Mouse (Mus musculus) intestine, postnatal 0 days (tissue): Measurements from ENCODE around the gene Tm4sf1. TPM values are rescaled to one million over a fixed set of nuclear protein-coding genes. Genes with fewer than 3 reads are reported as not detected.

Experiments
- ATAC-seq: fragments of 200-750 bp; cut with Nextera tagmentation; 2 replicates; pipeline ENCODE4 v1.8.0; 2017; ENCODE audit warnings: mild to moderate bottlenecking, moderate TSS enrichment, moderate library complexity
- H3K27ac ChIP-seq: fragments of 300-500 bp; sonication (generic); 2 replicates; pipeline ENCODE4 v1.5.1; 2014; ENCODE audit warnings: mild to moderate bottlenecking, low read depth, low read length, moderate library complexity
- H3K27me3 ChIP-seq: fragments of 300-500 bp; sonication (generic); replicated peaks from 2 replicates; pipeline ENCODE4 v1.6.1; 2014; ENCODE audit warnings: low read length, mixed read lengths; ENCODE audit not compliant: control insufficient read depth, insufficient read depth
- H3K36me3 ChIP-seq: fragments of 300-500 bp; sonication (generic); 2 replicates; pipeline ENCODE4 v1.6.1; 2014; ENCODE audit warnings: mild to moderate bottlenecking, moderate library complexity; ENCODE audit not compliant: control insufficient read depth, insufficient read depth
- H3K4me1 ChIP-seq: fragments of 300-500 bp; sonication (generic); replicated peaks from 2 replicates; pipeline ENCODE4 v1.6.1; 2014; ENCODE audit warnings: antibody characterized with exemption, low read length, mixed read lengths; ENCODE audit not compliant: control insufficient read depth, insufficient read depth
- H3K4me2 ChIP-seq: fragments of 300-500 bp; sonication (generic); replicated peaks from 2 replicates; pipeline ENCODE4 v1.6.1; 2014; ENCODE audit warnings: low read depth, mild to moderate bottlenecking, moderate library complexity
- H3K4me3 ChIP-seq: fragments of 300-500 bp; sonication (generic); 2 replicates; pipeline ENCODE4 v1.5.1; 2014; ENCODE audit warnings: low read depth, low read length
- H3K9ac ChIP-seq: fragments of 300-500 bp; sonication (generic); 2 replicates; pipeline ENCODE4 v1.6.1; 2014; ENCODE audit warnings: mild to moderate bottlenecking, low read depth, low read length
- H3K9me3 ChIP-seq: fragments of 300-500 bp; sonication (generic); 2 replicates; pipeline ENCODE4 v1.6.1; 2016; ENCODE audit warnings: mixed run types; ENCODE audit not compliant: control insufficient read depth
- CTCF ChIP-seq: sonication (generic); IDR thresholded peaks from 2 replicates; pipeline ENCODE4 v1.5.1; 2016; ENCODE audit warnings: low read depth, mild to moderate bottlenecking, control low read depth, antibody characterized with exemption, moderate library complexity
- WGBS: fragments of 180-500 bp; shearing (Covaris S2); extraction: QIAGEN DNeasy Blood & Tissue Kit; methylation state at CpG from one replicate; pipeline ENCODE4 v1.1.7; 2014; 5-methylcytosine and 5-hydroxymethylcytosine counted together
- polyA plus RNA-seq: library from polyadenylated mRNA; unstranded; fragments of >200 nt; fragmentation: Nextera tagmentation; extraction: Ambion mirVana; gene quantifications from 2 replicates; pipeline ENCODE4 v1.2.1, GENCODE M21; 2015

Tm4sf1 gene
- 94.5 and 101 TPM in 2 replicates for polyA plus RNA-seq

DNA sequence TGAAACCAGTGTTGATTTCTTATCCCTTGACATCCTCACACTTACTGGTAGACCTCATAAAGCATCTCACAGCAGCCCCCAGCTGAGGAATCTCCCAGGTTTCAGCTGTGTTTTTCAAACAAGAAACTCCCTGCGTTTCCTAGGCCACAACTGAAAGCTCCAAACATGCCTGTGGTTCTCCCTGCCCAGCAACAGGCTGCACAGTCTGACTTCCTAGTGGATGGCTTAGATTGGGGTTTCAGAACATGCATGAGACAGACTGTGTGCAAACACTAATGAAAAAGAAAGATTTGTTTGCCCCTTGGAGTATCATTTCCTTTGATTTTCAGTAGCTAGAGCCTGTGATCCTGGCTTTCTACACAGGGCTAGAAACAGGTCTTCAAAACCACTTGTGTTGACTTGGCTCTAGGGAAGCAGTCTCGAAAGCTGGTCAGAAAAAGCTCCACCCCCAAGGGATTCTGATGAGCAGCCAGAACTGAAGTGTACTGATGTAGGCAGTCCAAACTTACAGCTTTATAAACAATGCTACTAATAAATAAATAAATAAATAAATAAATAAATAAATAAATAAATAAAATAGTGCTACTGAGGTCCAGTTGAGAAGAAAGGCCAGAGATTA, at the start of gene Tm4sf1:
TSS of gene Tm4sf1 (minus strand) at position 68 of the 619 bp plus-strand sequence.
- no peak within 1 kb of the TSS for H3K9ac ChIP-seq
- no peaks in the 10 kb centered on the region for H3K27me3 ChIP-seq
- H3K27ac ChIP-seq = no peak within 1 kb of the TSS
- ATAC-seq = no peak
- H3K36me3 ChIP-seq = no peaks in the 10 kb centered on the region
- WGBS = 71% methylated on average over 2 of the region's 2 CpGs
- H3K9me3 ChIP-seq = no peaks in the 10 kb centered on the region
- H3K4me2 ChIP-seq = no peak within 1 kb of the TSS
- TF ChIP-seq CTCF = no peak
- H3K4me3 ChIP-seq = no peak within 1 kb of the TSS
- no peaks in the 10 kb centered on the region for H3K4me1 ChIP-seq

DNA sequence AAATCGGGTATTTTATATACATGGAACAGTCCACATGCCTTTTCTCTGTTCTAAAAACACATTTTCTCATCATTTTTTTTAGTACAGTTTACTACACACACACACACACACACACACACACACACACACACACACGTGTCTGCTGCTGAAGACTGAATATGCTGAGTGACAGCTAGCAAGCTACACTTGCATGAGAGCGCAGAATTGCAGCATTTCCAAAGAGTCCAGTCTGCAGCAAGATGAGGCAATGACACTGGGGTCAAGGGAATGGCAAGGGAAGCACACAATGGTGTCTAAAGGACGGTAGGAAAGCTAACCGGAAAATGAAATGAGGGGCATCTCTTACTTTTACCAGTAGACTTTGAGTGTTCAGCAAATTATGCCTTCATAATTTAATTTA, 43.0 kb upstream of the Tm4sf1 start:
- ATAC-seq = 0 out of 2 replicates have a peak, but pooled peaks have one; percentile 26
- H3K9ac ChIP-seq = no peak overlapping the region
- H3K27me3 ChIP-seq = no peaks in the 10 kb centered on the region
- no peaks in the 10 kb centered on the region for H3K9me3 ChIP-seq
- no peak for TF ChIP-seq CTCF
- no peak overlapping the region for H3K27ac ChIP-seq
- WGBS = 50% methylated on average over 5 of the region's 5 CpGs
- no peak overlapping the region for H3K4me3 ChIP-seq
- H3K36me3 ChIP-seq = no peaks in the 10 kb centered on the region
- no peak overlapping the region for H3K4me2 ChIP-seq
- no peaks in the 10 kb centered on the region for H3K4me1 ChIP-seq

DNA sequence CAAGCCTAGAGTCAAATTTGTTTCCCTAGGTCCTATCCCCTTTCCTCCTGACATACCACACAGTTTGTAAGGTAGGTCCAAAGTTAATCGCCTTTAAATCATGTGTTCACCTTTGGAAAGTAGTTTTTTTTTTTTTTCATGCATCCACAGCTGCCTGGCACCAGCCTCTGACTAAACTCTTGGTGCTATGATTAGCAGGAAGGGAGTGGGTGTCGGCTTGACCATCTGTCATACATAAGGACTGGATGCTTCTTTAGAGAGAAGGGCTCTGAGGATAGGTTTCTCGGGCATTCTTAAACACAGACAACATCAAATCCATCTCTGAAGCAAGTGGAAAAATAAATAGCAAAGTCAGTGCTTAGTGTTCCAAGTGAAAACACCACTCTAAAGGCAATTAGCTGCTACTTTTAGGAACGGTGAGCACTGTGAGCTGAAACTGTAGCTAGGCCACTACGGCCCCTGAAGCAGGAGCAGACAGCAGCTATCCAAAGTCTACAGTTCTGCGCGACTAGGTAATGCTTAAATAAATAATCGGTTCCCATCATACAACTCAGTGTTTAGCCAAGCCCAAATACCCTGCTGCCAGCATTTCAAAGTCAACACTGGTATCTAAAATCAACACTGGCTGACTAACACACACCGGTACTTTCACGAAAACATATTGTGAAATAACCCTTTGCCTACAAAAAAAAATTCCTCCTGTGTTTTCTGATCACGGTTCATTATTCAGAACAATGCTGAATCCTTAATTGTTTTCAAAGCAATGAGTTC, 42.2 kb upstream of the Tm4sf1 start:
- H3K36me3 ChIP-seq = no peaks in the 10 kb centered on the region
- no peaks in the 10 kb centered on the region for H3K27me3 ChIP-seq
- whole genome bisulfite sequencing = 23% methylated on average over 11 of the region's 11 CpGs
- no peak overlapping the region for H3K27ac ChIP-seq
- H3K4me2 ChIP-seq = no peak overlapping the region
- no peak overlapping the region for H3K4me3 ChIP-seq
- ATAC-seq = peak; percentile 88
- H3K9ac ChIP-seq = no peak overlapping the region
- no peaks in the 10 kb centered on the region for H3K4me1 ChIP-seq
- no peaks in the 10 kb centered on the region for H3K9me3 ChIP-seq
- TF ChIP-seq CTCF = no peak

DNA sequence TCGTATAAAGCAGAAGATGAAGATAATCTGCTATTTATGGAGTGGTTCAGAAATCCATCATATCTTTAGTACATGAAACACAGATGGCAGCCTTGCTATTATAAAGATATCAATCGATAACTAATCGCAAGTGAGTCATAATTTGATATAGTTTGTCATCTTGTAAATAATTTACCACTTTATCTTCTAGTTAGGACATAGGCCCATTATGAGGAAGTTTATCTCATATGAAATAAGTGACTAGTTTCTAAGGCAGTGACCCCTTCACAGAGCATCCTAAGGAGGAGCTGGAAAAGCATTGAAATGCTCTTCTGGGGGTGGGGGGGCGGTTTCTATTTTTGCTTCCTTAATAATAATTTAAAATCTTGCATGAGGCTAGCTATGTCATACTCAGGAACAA, 41.2 kb upstream of the Tm4sf1 start:
- no peaks in the 10 kb centered on the region for H3K36me3 ChIP-seq
- 51% methylated on average over 4 of the region's 4 CpGs for WGBS
- no peak overlapping the region for H3K4me2 ChIP-seq
- no peak overlapping the region for H3K9ac ChIP-seq
- H3K4me1 ChIP-seq = no peaks in the 10 kb centered on the region
- no peak overlapping the region for H3K4me3 ChIP-seq
- ATAC-seq = no peak
- H3K27ac ChIP-seq = no peak overlapping the region
- H3K9me3 ChIP-seq = no peaks in the 10 kb centered on the region
- no peak for TF ChIP-seq CTCF
- H3K27me3 ChIP-seq = no peaks in the 10 kb centered on the region

DNA sequence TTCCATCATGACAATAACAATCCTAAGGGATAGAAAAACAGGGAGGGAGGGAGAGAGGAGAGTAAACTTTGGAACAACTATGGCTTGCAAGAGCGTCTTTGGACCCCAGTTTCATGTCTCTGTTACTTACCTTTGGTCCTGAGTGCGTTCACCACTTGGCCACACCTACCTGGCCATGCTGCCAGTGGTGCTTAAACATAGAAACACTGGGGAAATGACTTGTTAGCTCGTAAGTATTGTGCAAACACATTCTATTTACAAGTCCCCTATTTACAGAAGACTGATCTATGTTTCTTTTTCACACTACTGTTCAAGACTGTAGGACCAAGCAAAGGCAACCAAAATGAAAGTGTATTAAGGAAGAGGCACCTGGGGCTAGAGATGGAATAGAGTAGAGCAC, 39.5 kb upstream of the Tm4sf1 start:
- Histone ChIP-seq H3K4me3 (no peak overlapping the region), H3K9me3 (no peaks in the 10 kb centered on the region), H3K36me3 (no peaks in the 10 kb centered on the region), H3K27me3 (no peaks in the 10 kb centered on the region), H3K27ac (no peak overlapping the region), H3K4me2 (no peak overlapping the region), H3K4me1 (no peaks in the 10 kb centered on the region), H3K9ac (no peak overlapping the region)
- no peak for TF ChIP-seq CTCF
- 53% methylated on average over 3 of the region's 3 CpGs for WGBS
- no peak for ATAC-seq

DNA sequence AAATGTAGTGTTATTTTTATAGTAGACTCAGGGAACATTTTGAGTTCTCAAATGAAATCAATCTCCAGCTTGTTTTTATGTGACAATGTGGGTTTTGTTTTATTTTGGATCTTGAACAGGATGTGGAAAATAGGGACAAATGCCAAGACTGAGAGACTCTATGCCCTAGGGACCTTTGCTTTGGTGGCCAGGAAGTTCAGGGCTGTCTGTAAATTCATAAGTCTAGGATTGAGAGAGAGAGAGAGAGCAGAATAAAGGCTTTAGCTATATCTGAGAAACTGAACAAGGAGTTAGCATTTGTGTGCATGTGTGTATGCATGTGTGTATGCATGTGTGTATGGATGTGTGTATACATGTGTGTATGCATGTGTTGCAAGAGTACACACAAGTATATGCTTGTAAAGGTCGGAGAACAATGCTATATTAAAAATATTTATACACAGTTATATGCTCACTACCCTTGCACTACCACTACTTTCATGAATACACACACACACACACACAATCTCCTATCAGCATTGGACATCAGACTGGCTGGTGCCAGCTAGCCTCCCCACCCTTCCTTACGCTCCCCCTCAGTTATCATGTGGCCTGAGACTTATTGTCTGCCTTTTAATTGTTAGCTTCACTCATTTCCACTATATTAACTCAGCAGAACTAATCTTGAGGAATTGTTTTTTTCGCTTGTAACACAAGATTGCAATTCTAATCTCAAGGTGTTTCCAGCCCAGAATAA, 33.5 kb upstream of the Tm4sf1 start:
- WGBS = 66% methylated on average over 3 of the region's 3 CpGs
- Histone ChIP-seq H3K36me3 (no peaks in the 10 kb centered on the region), H3K9me3 (no peaks in the 10 kb centered on the region), H3K4me3 (no peak overlapping the region), H3K27me3 (no peaks in the 10 kb centered on the region), H3K27ac (no peak overlapping the region), H3K9ac (no peak overlapping the region), H3K4me2 (no peak overlapping the region), H3K4me1 (no peaks in the 10 kb centered on the region)
- TF ChIP-seq CTCF = no peak
- ATAC-seq = no peak
